Mouse (Mus musculus): ENCODE measurements around the gene Gm3336. TPM values are rescaled to one million over a fixed set of nuclear protein-coding genes. Genes with fewer than 3 reads are reported as not detected.

The Gm3336 gene
- polyA plus RNA-seq, 1 experiment from 2014 or later = not detected

- no peaks in the 10 kb centered on the region for H3K36me3 ChIP-seq
- H3K9ac ChIP-seq = no peak overlapping the region
- no peak for ATAC-seq (ENCODE audit: insufficient number of reproducible peaks, low FRiP score, low TSS enrichment, low read depth)
- H3K4me2 ChIP-seq = 0 out of 2 replicates have a peak overlapping the region, but pooled peaks have one; percentile 46
- no peak overlapping the region for H3K27ac ChIP-seq
- WGBS = 3% methylated on average over 38 of the region's 38 CpGs
- peaks cover 84% of the 10 kb centered on the region for H3K27me3 ChIP-seq
- H3K4me3 ChIP-seq = peak overlapping the region; percentile 28; the same call in 1 of the 2 replicates
- no peaks in the 10 kb centered on the region for H3K9me3 ChIP-seq
- peaks cover 16% of the 10 kb centered on the region for H3K4me1 ChIP-seq
Measured at GRCm38 (mm10) chr8:70742981-70743655, 24.8 kb downstream of the Gm3336 start.

GRCm38 (mm10) chr8:70743656-70744590, 25.6 kb downstream of the Gm3336 start:
- Histone ChIP-seq H3K27me3 (peaks cover 88% of the 10 kb centered on the region), H3K9me3 (no peaks in the 10 kb centered on the region), H3K36me3 (no peaks in the 10 kb centered on the region), H3K4me3 (peak overlapping the region; percentile 28), H3K4me2 (peak overlapping the region; percentile 46), H3K4me1 (peaks cover 16% of the 10 kb centered on the region), H3K9ac (no peak overlapping the region), H3K27ac (no peak overlapping the region)
- 4% methylated on average over 48 of the region's 48 CpGs for WGBS
- ATAC-seq (ENCODE audit: insufficient number of reproducible peaks, low FRiP score, low TSS enrichment, low read depth) = no peak

- H3K27ac ChIP-seq = no peak overlapping the region
- no peak overlapping the region for H3K4me2 ChIP-seq
- no peaks in the 10 kb centered on the region for H3K36me3 ChIP-seq
- H3K4me3 ChIP-seq = no peak overlapping the region
- peaks cover 91% of the 10 kb centered on the region for H3K27me3 ChIP-seq
- 46% methylated on average over 11 of the region's 11 CpGs for WGBS
- H3K9me3 ChIP-seq = no peaks in the 10 kb centered on the region
- H3K4me1 ChIP-seq = peaks cover 16% of the 10 kb centered on the region
- no peak for ATAC-seq (ENCODE audit: insufficient number of reproducible peaks, low FRiP score, low TSS enrichment, low read depth)
- H3K9ac ChIP-seq = no peak overlapping the region
Measured at GRCm38 (mm10) chr8:70744806-70745205, 26.5 kb downstream of the Gm3336 start.

GRCm38 (mm10) chr8:70745691-70746220, 27.4 kb downstream of the Gm3336 start:
- peaks cover 82% of the 10 kb centered on the region for H3K27me3 ChIP-seq
- peaks cover 16% of the 10 kb centered on the region for H3K4me1 ChIP-seq
- no peak overlapping the region for H3K4me2 ChIP-seq
- WGBS = 53% methylated on average over 19 of the region's 19 CpGs
- H3K4me3 ChIP-seq = no peak overlapping the region
- ATAC-seq (ENCODE audit: insufficient number of reproducible peaks, low FRiP score, low TSS enrichment, low read depth) = no peak
- H3K27ac ChIP-seq = no peak overlapping the region
- H3K36me3 ChIP-seq = no peaks in the 10 kb centered on the region
- no peaks in the 10 kb centered on the region for H3K9me3 ChIP-seq
- H3K9ac ChIP-seq = no peak overlapping the region

- peaks cover 16% of the 10 kb centered on the region for H3K4me1 ChIP-seq
- H3K27ac ChIP-seq = no peak overlapping the region
- H3K4me3 ChIP-seq = no peak overlapping the region
- no peaks in the 10 kb centered on the region for H3K9me3 ChIP-seq
- H3K4me2 ChIP-seq = no peak overlapping the region
- WGBS = 67% methylated on average over 9 of the region's 9 CpGs
- no peak overlapping the region for H3K9ac ChIP-seq
- no peaks in the 10 kb centered on the region for H3K36me3 ChIP-seq
- no peak for ATAC-seq (ENCODE audit: insufficient number of reproducible peaks, low FRiP score, low TSS enrichment, low read depth)
- H3K27me3 ChIP-seq = peaks cover 74% of the 10 kb centered on the region
Measured at GRCm38 (mm10) chr8:70746676-70747075, 28.3 kb downstream of the Gm3336 start.

- Histone ChIP-seq H3K9ac (no peak overlapping the region), H3K36me3 (no peaks in the 10 kb centered on the region), H3K4me2 (no peak overlapping the region), H3K4me3 (no peak overlapping the region), H3K4me1 (peaks cover 19% of the 10 kb centered on the region), H3K27ac (no peak overlapping the region), H3K9me3 (no peaks in the 10 kb centered on the region), H3K27me3 (peaks cover 68% of the 10 kb centered on the region)
- ATAC-seq (ENCODE audit: insufficient number of reproducible peaks, low FRiP score, low TSS enrichment, low read depth) = no peak
- 83% methylated on average over 18 of the region's 18 CpGs for WGBS
Measured at GRCm38 (mm10) chr8:70747211-70747890, 29.0 kb downstream of the Gm3336 start.

GRCm38 (mm10) chr8:70748246-70749096, 30.1 kb downstream of the Gm3336 start:
- no peak overlapping the region for H3K4me2 ChIP-seq
- ATAC-seq (ENCODE audit: insufficient number of reproducible peaks, low FRiP score, low TSS enrichment, low read depth) = no peak
- no peak overlapping the region for H3K4me3 ChIP-seq
- H3K4me1 ChIP-seq = peaks cover 22% of the 10 kb centered on the region
- H3K27ac ChIP-seq = no peak overlapping the region
- 86% methylated on average over 23 of the region's 23 CpGs for WGBS
- H3K36me3 ChIP-seq = no peaks in the 10 kb centered on the region
- H3K27me3 ChIP-seq = peaks cover 56% of the 10 kb centered on the region
- no peaks in the 10 kb centered on the region for H3K9me3 ChIP-seq
- no peak overlapping the region for H3K9ac ChIP-seq

- Histone ChIP-seq H3K27me3 (peaks cover 49% of the 10 kb centered on the region), H3K4me1 (peaks cover 19% of the 10 kb centered on the region), H3K4me2 (no peak overlapping the region), H3K27ac (no peak overlapping the region), H3K9me3 (no peaks in the 10 kb centered on the region), H3K9ac (no peak overlapping the region), H3K4me3 (no peak overlapping the region), H3K36me3 (no peaks in the 10 kb centered on the region)
- ATAC-seq (ENCODE audit: insufficient number of reproducible peaks, low FRiP score, low TSS enrichment, low read depth) = no peak
- 79% methylated on average over 19 of the region's 19 CpGs for WGBS
Measured at GRCm38 (mm10) chr8:70749097-70749674, 30.8 kb downstream of the Gm3336 start.

- Histone ChIP-seq H3K4me1 (peaks cover 20% of the 10 kb centered on the region), H3K27ac (no peak overlapping the region), H3K9ac (no peak overlapping the region), H3K27me3 (peaks cover 40% of the 10 kb centered on the region), H3K36me3 (no peaks in the 10 kb centered on the region), H3K4me3 (no peak overlapping the region), H3K9me3 (no peaks in the 10 kb centered on the region), H3K4me2 (no peak overlapping the region)
- ATAC-seq (ENCODE audit: insufficient number of reproducible peaks, low FRiP score, low TSS enrichment, low read depth) = no peak
- 77% methylated on average over 13 of the region's 13 CpGs for WGBS
Measured at GRCm38 (mm10) chr8:70750128-70750680, 31.9 kb downstream of the Gm3336 start.

- Histone ChIP-seq H3K9ac (no peak overlapping the region), H3K4me3 (no peak overlapping the region), H3K36me3 (peaks cover 16% of the 10 kb centered on the region), H3K4me2 (no peak overlapping the region), H3K27me3 (peaks cover 20% of the 10 kb centered on the region), H3K9me3 (no peaks in the 10 kb centered on the region), H3K27ac (peak overlapping the region; percentile 86), H3K4me1 (peaks cover 33% of the 10 kb centered on the region)
- ATAC-seq (ENCODE audit: insufficient number of reproducible peaks, low FRiP score, low TSS enrichment, low read depth) = no peak
- WGBS = 22% methylated on average over 11 of the region's 11 CpGs
Measured at GRCm38 (mm10) chr8:70752000-70752764, 33.8 kb downstream of the Gm3336 start.
